Mouse (Mus musculus) myocyte (in vitro differentiated cells): ENCODE measurements around the gene Galnt18. TPM values are rescaled to one million over a fixed set of nuclear protein-coding genes. Genes with fewer than 3 reads are reported as not detected.
A peak's percentile ranks its signal among the peaks of the same experiment; 100 is the strongest.

ENCODE experiments used
- H3K27me3 ChIP-seq: one replicate; pipeline ENCODE4 v1.6.1; 2011; ENCODE audit not compliant: control insufficient read depth, insufficient read depth, insufficient read length
- H3K36me3 ChIP-seq: one replicate; pipeline ENCODE4 v1.6.1; 2011; ENCODE audit not compliant: control insufficient read depth, insufficient read depth
- H3K4me2 ChIP-seq: one replicate; pipeline ENCODE4 v1.6.1; 2011; ENCODE audit warnings: low read depth, control low read depth
- H3K4me3 ChIP-seq: one replicate; pipeline ENCODE4 v1.5.1; 2011; ENCODE audit warnings: mild to moderate bottlenecking, control low read depth, moderate library complexity
- H3K79me2 ChIP-seq: one replicate; pipeline ENCODE4 v1.6.1; 2011; ENCODE audit not compliant: control insufficient read depth, insufficient read depth
- H3ac ChIP-seq: one replicate; pipeline ENCODE4 v1.6.1; 2011; ENCODE audit not compliant: control insufficient read depth, insufficient read length
- CEBPB ChIP-seq: IDR thresholded peaks from 2 replicates; pipeline ENCODE4 v1.6.1; 2011; ENCODE audit warnings: mild to moderate bottlenecking, moderate library complexity; ENCODE audit not compliant: poor library complexity, insufficient read depth, severe bottlenecking
- E2F4 ChIP-seq: IDR thresholded peaks from one replicate; pipeline ENCODE4 v1.6.1; 2011; ENCODE audit warnings: mild to moderate bottlenecking, control low read depth, moderate library complexity; ENCODE audit not compliant: insufficient read depth
- MAX ChIP-seq: IDR thresholded peaks from one replicate; pipeline ENCODE4 v1.6.1; 2011; ENCODE audit warnings: low read depth, mild to moderate bottlenecking, control low read depth
- MYOD1 ChIP-seq, 3 experiments: IDR thresholded peaks; one replicate each; pipeline ENCODE4 v1.6.1; 2011; ENCODE audit warnings: control low read depth in 2 of 3, low read depth in 2 of 3, mild to moderate bottlenecking in 2 of 3, moderate library complexity in 1 of 3; ENCODE audit not compliant: insufficient read length in 2 of 3, control insufficient read depth in 1 of 3
- MYOG ChIP-seq, 3 experiments: IDR thresholded peaks; one replicate each; pipeline ENCODE4 v1.6.1; 2011; ENCODE audit warnings: control low read depth in 2 of 3, low read depth in 2 of 3, mild to moderate bottlenecking in 2 of 3; ENCODE audit not compliant: insufficient read length in 2 of 3, control insufficient read depth in 1 of 3, insufficient read depth in 1 of 3
- POLR2A ChIP-seq: IDR thresholded peaks from one replicate; pipeline ENCODE4 v1.6.1; 2011; ENCODE audit warnings: low read depth, mild to moderate bottlenecking, control low read depth, moderate library complexity; ENCODE audit not compliant: insufficient read length
- POLR2AphosphoS2 ChIP-seq: IDR thresholded peaks from one replicate; pipeline ENCODE4 v1.6.1; 2011; ENCODE audit warnings: low read depth, control low read depth; ENCODE audit not compliant: insufficient read length
- REST ChIP-seq: IDR thresholded peaks from one replicate; pipeline ENCODE4 v1.6.1; 2011; ENCODE audit warnings: mild to moderate bottlenecking, control low read depth, moderate library complexity; ENCODE audit not compliant: insufficient read depth, insufficient read length
- SRF ChIP-seq: IDR thresholded peaks from one replicate; pipeline ENCODE4 v1.6.1; 2011; ENCODE audit warnings: low read depth; ENCODE audit not compliant: control insufficient read depth, insufficient read length
- TCF12 ChIP-seq: IDR thresholded peaks from one replicate; pipeline ENCODE4 v1.6.1; 2011; ENCODE audit warnings: mild to moderate bottlenecking, control low read depth; ENCODE audit not compliant: poor library complexity, insufficient read depth, severe bottlenecking
- TCF3 ChIP-seq: IDR thresholded peaks from one replicate; pipeline ENCODE4 v1.6.1; 2011; ENCODE audit warnings: low read depth, control low read depth; ENCODE audit not compliant: insufficient read length
- USF1 ChIP-seq: IDR thresholded peaks from one replicate; pipeline ENCODE4 v1.6.1; 2011; ENCODE audit warnings: low read depth, mild to moderate bottlenecking, control low read depth, moderate library complexity
- polyA plus RNA-seq: library from polyadenylated mRNA; unstranded; fragments of >200 nt; fragmentation: generic; extraction: Trizol; gene quantifications from one replicate; pipeline ENCODE4 v1.2.1, GENCODE M21; 2012; ENCODE audit warnings: missing spikeins

The Galnt18 gene
- polyA plus RNA-seq, 1 experiment, result 16.4 TPM

- Histone ChIP-seq H3K36me3 (no peaks in the 10 kb centered on the region), H3K4me3 (no peak overlapping the region), H3K4me2 (peak overlapping the region; percentile 22)
Observed at GRCm38 (mm10) chr7:111777186-111777585, 2.6 kb downstream of the Galnt18 start.

GRCm38 (mm10) chr7:111776160-111776559 is 3.6 kb downstream of the Galnt18 start:
- Histone ChIP-seq H3ac (no peak overlapping the region), H3K27me3 (no peaks in the 10 kb centered on the region), H3K79me2 (no peaks in the 10 kb centered on the region), H3K4me3 (no peak overlapping the region), H3K4me2 (peak overlapping the region; percentile 22), H3K36me3 (no peaks in the 10 kb centered on the region)
- TF ChIP-seq MYOD1 (IDR thresholded peaks at IDR 0.05; ENCODE audit: control insufficient read depth in 1 of 3, insufficient read length in 2 of 3, low read depth in 2 of 3) (peak in 1 of 3 experiments; percentile 4), POLR2AphosphoS2 (no peak)

More at GRCm38 (mm10) chr7:111777186-111777585, 2.6 kb downstream of the Galnt18 start:
- no peak for TF ChIP-seq E2F4
- no peak for TF ChIP-seq TCF12
- no peak for TF ChIP-seq CEBPB
- no peak for TF ChIP-seq MAX
- Histone ChIP-seq H3ac (no peak overlapping the region), H3K79me2 (no peaks in the 10 kb centered on the region), H3K27me3 (no peaks in the 10 kb centered on the region)

- Histone ChIP-seq H3K36me3 (no peaks in the 10 kb centered on the region), H3K27me3 (no peaks in the 10 kb centered on the region), H3ac (no peak overlapping the region), H3K4me2 (no peak overlapping the region), H3K79me2 (no peaks in the 10 kb centered on the region), H3K4me3 (no peak overlapping the region)
- TF ChIP-seq SRF (no peak), MAX (no peak), E2F4 (no peak), CEBPB (no peak), MYOD1 (IDR thresholded peaks at IDR 0.05; ENCODE audit: control insufficient read depth in 1 of 3, insufficient read length in 2 of 3, low read depth in 2 of 3) (no peak), TCF12 (no peak), POLR2AphosphoS2 (no peak), POLR2A (no peak), REST (no peak), MYOG (IDR thresholded peaks at IDR 0.05; ENCODE audit: control insufficient read depth in 1 of 3, insufficient read depth in 1 of 3, insufficient read length in 2 of 3, low read depth in 2 of 3) (no peak), USF1 (no peak), TCF3 (no peak)
Observed at GRCm38 (mm10) chr7:111772398-111772797, 7.4 kb downstream of the Galnt18 start.

GRCm38 (mm10) chr7:111771251-111771801 is 8.5 kb downstream of the Galnt18 start:
- H3K79me2 ChIP-seq, result no peaks in the 10 kb centered on the region
- no peaks in the 10 kb centered on the region for H3K27me3 ChIP-seq
- H3K36me3 ChIP-seq, result no peaks in the 10 kb centered on the region
- H3K4me2 ChIP-seq, result no peak overlapping the region
- TF ChIP-seq SRF, result no peak
- no peak for TF ChIP-seq TCF3
- TF ChIP-seq TCF12, result no peak
- no peak overlapping the region for H3K4me3 ChIP-seq
- no peak overlapping the region for H3ac ChIP-seq

GRCm38 (mm10) chr7:111770585-111770984 is 9.2 kb downstream of the Galnt18 start:
- Histone ChIP-seq H3K4me3 (no peak overlapping the region), H3K27me3 (no peaks in the 10 kb centered on the region)

More at GRCm38 (mm10) chr7:111770585-111770984, 9.2 kb downstream of the Galnt18 start:
- no peaks in the 10 kb centered on the region for H3K36me3 ChIP-seq
- H3K4me2 ChIP-seq, result no peak overlapping the region
- no peaks in the 10 kb centered on the region for H3K79me2 ChIP-seq
- H3ac ChIP-seq, result no peak overlapping the region
- TF ChIP-seq REST (no peak), MYOG (IDR thresholded peaks at IDR 0.05; ENCODE audit: control insufficient read depth in 1 of 3, insufficient read depth in 1 of 3, insufficient read length in 2 of 3, low read depth in 2 of 3) (no peak), POLR2A (no peak), TCF12 (no peak), SRF (no peak), E2F4 (no peak), TCF3 (no peak), USF1 (no peak), MYOD1 (IDR thresholded peaks at IDR 0.05; ENCODE audit: control insufficient read depth in 1 of 3, insufficient read length in 2 of 3, low read depth in 2 of 3) (no peak), POLR2AphosphoS2 (no peak), CEBPB (no peak), MAX (no peak)
